Mouse (Mus musculus) embryonic stem cell, embryonic (primary cell): ENCODE results near the gene Hist1h4d.
"Not testable (repeated sequence)": the region's sequence is repeated elsewhere in the genome, so short reads cannot be mapped to it uniquely, and the experiment has no call there.

Experiments
- CTCF ChIA-PET, 4 experiments: fragments of 300-600 bp in 2 of 4; fragments of 350-600 bp in 2 of 4; sonication (Branson Sonifier 250); formaldehyde crosslinking; loops; one replicate each; lab custom pipeline; 2022; ENCODE audit warnings: inconsistent platforms in 2 of 4; lab: Charles Lee
- POLR2A ChIA-PET, 4 experiments: fragments of 300-600 bp in 2 of 4; fragments of 350-600 bp in 2 of 4; sonication (Branson Sonifier 250); formaldehyde crosslinking; loops; one replicate each; lab custom pipeline; 2022; ENCODE audit warnings: antibody characterized with exemption in 4 of 4, inconsistent platforms in 1 of 4; lab: Charles Lee

The Hist1h4d gene

GRCm38 (mm10) chr13:23581408-23582218, at the start of gene Hist1h4d:
Hist1h4d (plus strand) TSS chr13:23581598.
- ChIA-PET CTCF (interaction anchor here in 2 of 4 experiments (1.0 to 1.8 kb wide), 2 partner anchors 13 to 20 kb away, joined by 4 to 7 read pairs; no protein-coding TSS in a partner anchor), POLR2A (interaction anchor here (0.6 to 29.6 kb wide), 140 partner anchors 1 to 1865 kb away, joined by 3 to 794 read pairs (median 6); partner anchors contain the start of genes Hist1h1e (in 4 of the 4), Hist1h2ac (in 4 of the 4), Hist1h2ae (in 4 of the 4) and Hist1h2af (in 4 of the 4))

- POLR2A ChIA-PET, result interaction anchor here (0.7 to 24.7 kb wide), 55 partner anchors 9 to 234 kb away, joined by 3 to 692 read pairs (median 16); partner anchors contain the start of genes Hist1h4f (in 4 of the 4), Hist1h2ad (in 3 of the 4), Hist1h2ae (in 3 of the 4) and Hist1h2bf (in 3 of the 4)
- CTCF ChIA-PET, result no interaction called here
Observed at GRCm38 (mm10) chr13:23532262-23533075, 48.9 kb upstream of the Hist1h4d start.

- POLR2A ChIA-PET, result interaction anchor here (0.5 to 24.7 kb wide), 129 partner anchors 8 to 1823 kb away, joined by 3 to 692 read pairs (median 6); partner anchors contain the start of genes Hist1h4d (in 4 of the 4), Hist1h4f (in 4 of the 4), Hist1h1a (in 3 of the 4) and Hist1h1d (in 3 of the 4)
- CTCF ChIA-PET, result interaction anchor here in 2 of 4 experiments (0.6 to 1.1 kb wide), 3 partner anchors 9 to 132 kb away, joined by 3 read pairs; partner anchors contain the start of genes Hist1h2ae (in 1 of the 2), Hist1h2bg (in 1 of the 2) and Hist1h2bh (in 1 of the 2)
Observed at GRCm38 (mm10) chr13:23533560-23534367, 47.6 kb upstream of the Hist1h4d start, which contains the start of gene Hist1h2af. Hist1h2af (plus strand) TSS chr13:23533906.

GRCm38 (mm10) chr13:23534368-23535131, 46.8 kb upstream of the Hist1h4d start:
- ChIA-PET POLR2A (interaction anchor here (0.5 to 24.7 kb wide), 102 partner anchors 7 to 1824 kb away, joined by 3 to 692 read pairs (median 6); partner anchors contain the start of genes Hist1h4f (in 4 of the 4), Hist1h1a (in 3 of the 4), Hist1h2ac (in 3 of the 4) and Hist1h2ae (in 3 of the 4)), CTCF (interaction anchor here in 2 of 4 experiments (0.6 to 0.7 kb wide), 2 partner anchors 37 to 133 kb away, joined by 3 read pairs; partner anchors contain the start of genes Hist1h2ae (in 1 of the 2) and Hist1h2bg (in 1 of the 2))

GRCm38 (mm10) chr13:23535137-23536075, 46.0 kb upstream of the Hist1h4d start, which contains the start of gene Hist1h3g:
Hist1h3g (plus strand) TSS chr13:23535422.
- CTCF ChIA-PET, result not testable (repeated sequence)
- POLR2A ChIA-PET, result interaction anchor here (0.5 to 24.7 kb wide), 57 partner anchors 9 to 1492 kb away, joined by 3 to 692 read pairs (median 8); partner anchors contain the start of genes Hist1h4f (in 4 of the 4), Hist1h2ae (in 3 of the 4), Hist1h2bg (in 3 of the 4) and Hist1h2bj (in 3 of the 4)

GRCm38 (mm10) chr13:23536076-23536822, 45.1 kb upstream of the Hist1h4d start:
- CTCF ChIA-PET, result interaction anchor here in 2 of 4 experiments (0.6 to 1.4 kb wide), 3 partner anchors 134 to 136 kb away, joined by 3 read pairs; no protein-coding TSS in a partner anchor
- POLR2A ChIA-PET, result interaction anchor here (0.5 to 24.7 kb wide), 40 partner anchors 8 to 1671 kb away, joined by 3 to 692 read pairs (median 5); partner anchors contain the start of genes Hist1h4f (in 4 of the 4), Hist1h2ae (in 3 of the 4), Hist1h2bg (in 3 of the 4) and Hist1h4d (in 3 of the 4)

- CTCF ChIA-PET, result interaction anchor here in 1 of 4 experiments (1.4 kb wide), 1 partner anchor 135 kb away, joined by 3 read pairs; no protein-coding TSS in a partner anchor
- POLR2A ChIA-PET, result interaction anchor here in 3 of 4 experiments (0.8 to 24.7 kb wide), 36 partner anchors 9 to 1493 kb away, joined by 3 to 692 read pairs (median 4); partner anchors contain the start of genes Hist1h2ae (in 3 of the 3), Hist1h2bg (in 3 of the 3), Hist1h4d (in 3 of the 3) and Hist1h4f (in 3 of the 3)
Observed at GRCm38 (mm10) chr13:23537006-23537710, 44.2 kb upstream of the Hist1h4d start.

- CTCF ChIA-PET, result no interaction called here
- POLR2A ChIA-PET, result interaction anchor here in 3 of 4 experiments (0.6 to 24.7 kb wide), 28 partner anchors 7 to 1494 kb away, joined by 3 to 692 read pairs (median 4); partner anchors contain the start of genes Hist1h2ae (in 3 of the 3), Hist1h2bg (in 3 of the 3), Hist1h4d (in 3 of the 3) and Hist1h4f (in 3 of the 3)
Observed at GRCm38 (mm10) chr13:23538249-23538648, 43.1 kb upstream of the Hist1h4d start.

GRCm38 (mm10) chr13:23539821-23540220, 41.6 kb upstream of the Hist1h4d start:
- ChIA-PET CTCF (interaction anchor here in 1 of 4 experiments (1.8 kb wide), 1 partner anchor 17 kb away, joined by 3 read pairs; no protein-coding TSS in a partner anchor), POLR2A (interaction anchor here (0.5 to 24.7 kb wide), 27 partner anchors 9 to 1504 kb away, joined by 3 to 692 read pairs (median 6); partner anchors contain the start of genes Hist1h2ae (in 3 of the 4), Hist1h2bg (in 3 of the 4), Hist1h4d (in 3 of the 4) and Hist1h4f (in 3 of the 4))

- ChIA-PET CTCF (interaction anchor here in 1 of 4 experiments (1.8 kb wide), 1 partner anchor 15 kb away, joined by 3 read pairs; no protein-coding TSS in a partner anchor), POLR2A (interaction anchor here (0.5 to 24.7 kb wide), 50 partner anchors 7 to 1712 kb away, joined by 3 to 692 read pairs (median 6); partner anchors contain the start of genes Hist1h2ae (in 3 of the 4), Hist1h2bg (in 3 of the 4), Hist1h4d (in 3 of the 4) and Hist1h4f (in 3 of the 4))
Observed at GRCm38 (mm10) chr13:23541497-23541896, 39.9 kb upstream of the Hist1h4d start.

GRCm38 (mm10) chr13:23542225-23542980, 39.0 kb upstream of the Hist1h4d start:
- POLR2A ChIA-PET, result interaction anchor here (0.6 to 24.7 kb wide), 60 partner anchors 8 to 221 kb away, joined by 3 to 692 read pairs (median 5); partner anchors contain the start of genes Hist1h2ac (in 3 of the 4), Hist1h2af (in 3 of the 4), Hist1h4f (in 3 of the 4) and Hist1h4h (in 3 of the 4)
- CTCF ChIA-PET, result interaction anchor here in 2 of 4 experiments (0.8 to 1.1 kb wide), 2 partner anchors 9 to 77 kb away, joined by 3 read pairs; partner anchors contain the start of genes Btn1a1 (in 1 of the 2) and Hist1h2af (in 1 of the 2)
